Mouse (Mus musculus): ENCODE data around the gene Rph3al.

- TF ChIP-seq CTCF (IDR thresholded peaks at IDR 0.05; ENCODE audit: low read depth, low read length) (no peak), GATA1 (IDR thresholded peaks at IDR 0.05; ENCODE audit: borderline replicate concordance, low read length) (no peak)
These were observed 68.3 kb downstream of the Rph3al start for GRCm38 (mm10) chr11:75869898-75870297.
